23 mouse cellular contexts compared by ENCODE assay signal in the genomic region with DNA sequence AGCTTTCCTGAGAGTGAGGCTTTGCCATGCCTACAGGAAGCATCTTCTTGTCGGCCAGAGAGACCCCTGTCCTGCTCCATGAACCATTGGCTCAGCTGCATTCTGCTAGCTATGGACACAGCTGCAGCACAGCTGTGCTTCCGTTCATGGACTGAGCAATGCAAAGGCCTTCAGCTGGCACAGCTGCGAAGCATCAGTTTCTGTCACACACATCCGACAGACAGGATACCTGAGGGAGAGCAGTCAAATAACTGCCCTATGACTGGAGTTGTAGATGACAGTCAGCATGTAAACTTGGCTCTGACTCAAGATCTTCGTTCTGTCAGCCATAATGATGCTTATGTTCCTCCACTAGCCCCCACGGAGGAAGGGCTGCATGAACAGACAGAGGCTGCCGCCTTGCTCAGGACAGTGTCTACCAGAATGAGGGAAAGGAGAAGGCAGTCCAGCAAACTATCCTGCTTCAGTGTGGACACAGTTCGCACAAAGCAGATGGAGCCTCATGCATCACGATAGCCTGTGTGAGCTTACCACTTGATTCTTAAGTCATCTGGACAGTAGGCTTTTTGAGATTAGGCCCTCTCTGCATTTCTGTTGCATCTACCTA. TPM values are rescaled to one million over a fixed set of nuclear protein-coding genes. Genes with fewer than 3 reads are reported as not detected.
DNase-seq lines count a peak whose midpoint lies in the region; ATAC-seq and TF ChIP-seq lines count a peak whose summit lies in the region.
"Had no signal": no experiment of that assay in that cellular context is flagged by ENCODE, and none has a peak within 500 bp of the region (broad histone marks: within the 10 kb centered on the region; RNA-seq: fewer than 3 reads in every experiment).

No protein-coding gene starts in this region.

- no peaks in the 10 kb centered on the region for H3K27me3 ChIP-seq in heart, postnatal 0 days (ENCODE audit: control insufficient read depth, insufficient read depth, low read length)
- H3K27me3 ChIP-seq in heart, embryonic 12.5 days (replicated peaks): no peaks in the 10 kb centered on the region
- H3K27me3 ChIP-seq in lung, embryonic 15.5 days: no peaks in the 10 kb centered on the region
- no peaks in the 10 kb centered on the region for H3K27me3 ChIP-seq in stomach, embryonic 14.5 days (ENCODE audit: control insufficient read depth, insufficient read depth, low read length)
- H3K27me3 ChIP-seq: embryonic facial prominence, embryonic 12.5 days; hindbrain, embryonic 13.5 days; midbrain, embryonic 15.5 days had no signal

- no peak for DNase-seq in heart, postnatal 0 days (ENCODE audit: low spot score)
- DNase-seq in lung, postnatal 14 days: no peak
- peak; percentile 1 for DNase-seq in NIH3T3 (ENCODE audit: low read depth)
- DNase-seq in gastrocnemius, postnatal 25 days: no peak
- DNase-seq: adrenal gland, postnatal 25 days; cerebellum, adult 11-12 months; cerebellum, postnatal 14 days; gastrocnemius, postnatal 14 days; kidney, postnatal 14 days; left cerebral cortex, postnatal 4 days; lung, adult 2 months; thymus, postnatal 36 days had no signal

- H3K9ac ChIP-seq in heart, postnatal 0 days (replicated peaks; ENCODE audit: low read depth, low read length): no peak overlapping the region
- no peak overlapping the region for H3K9ac ChIP-seq in heart, embryonic 12.5 days
- H3K9ac ChIP-seq in lung, embryonic 15.5 days: no peak overlapping the region
- H3K9ac ChIP-seq in stomach, embryonic 14.5 days (replicated peaks; ENCODE audit: low read depth, low read length): no peak overlapping the region
- H3K9ac ChIP-seq: embryonic facial prominence, embryonic 12.5 days; hindbrain, embryonic 13.5 days; midbrain, embryonic 15.5 days had no signal

- H3K36me3 ChIP-seq in heart, postnatal 0 days (replicated peaks; ENCODE audit: control insufficient read depth, insufficient read depth, low read length): no peaks in the 10 kb centered on the region
- H3K36me3 ChIP-seq in heart, embryonic 12.5 days: no peaks in the 10 kb centered on the region
- H3K36me3 ChIP-seq in lung, embryonic 15.5 days: no peaks in the 10 kb centered on the region
- H3K36me3 ChIP-seq in stomach, embryonic 14.5 days (ENCODE audit: control insufficient read depth, insufficient read depth, low read length): no peaks in the 10 kb centered on the region
- H3K36me3 ChIP-seq: embryonic facial prominence, embryonic 12.5 days; hindbrain, embryonic 13.5 days; midbrain, embryonic 15.5 days had no signal

- WGBS in heart, postnatal 0 days: 67% methylated on average over 9 of the region's 9 CpGs
- 69% methylated on average over 9 of the region's 9 CpGs for WGBS in heart, embryonic 12.5 days
- 50% methylated on average over 9 of the region's 9 CpGs for WGBS in lung, embryonic 15.5 days
- 47% methylated on average over 9 of the region's 9 CpGs for WGBS in stomach, embryonic 14.5 days

- no peak overlapping the region for H3K27ac ChIP-seq in heart, postnatal 0 days (ENCODE audit: low read depth)
- H3K27ac ChIP-seq in heart, embryonic 12.5 days (ENCODE audit: poor library complexity, severe bottlenecking): no peak overlapping the region
- no peak overlapping the region for H3K27ac ChIP-seq in lung, embryonic 15.5 days
- no peak overlapping the region for H3K27ac ChIP-seq in stomach, embryonic 14.5 days (ENCODE audit: low read length)
- H3K27ac ChIP-seq: embryonic facial prominence, embryonic 12.5 days; hindbrain, embryonic 13.5 days; midbrain, embryonic 15.5 days had no signal

- H3K9me3 ChIP-seq in heart, postnatal 0 days (replicated peaks; ENCODE audit: control insufficient read depth, low read length): no peaks in the 10 kb centered on the region
- H3K9me3 ChIP-seq in heart, embryonic 12.5 days (replicated peaks): no peaks in the 10 kb centered on the region
- H3K9me3 ChIP-seq in lung, embryonic 15.5 days: no peaks in the 10 kb centered on the region
- H3K9me3 ChIP-seq in stomach, embryonic 14.5 days (ENCODE audit: control insufficient read depth, low read depth, low read length): no peaks in the 10 kb centered on the region
- H3K9me3 ChIP-seq: embryonic facial prominence, embryonic 12.5 days; hindbrain, embryonic 13.5 days; midbrain, embryonic 15.5 days had no signal

- TF ChIP-seq EP300 in heart, postnatal 0 days (IDR thresholded peaks at IDR 0.05; ENCODE audit: low read depth): no peak

- 0 out of 2 replicates have a peak, but pooled peaks have one; percentile 27 for ATAC-seq in heart, postnatal 0 days (ENCODE audit: insufficient read depth, low read depth)
- ATAC-seq in heart, embryonic 12.5 days (ENCODE audit: insufficient number of reproducible peaks, low FRiP score): no peak
- peak; percentile 84 for ATAC-seq in lung, embryonic 15.5 days (ENCODE audit: borderline replicate concordance, extremely low read depth, low FRiP score, low TSS enrichment)
- peak; percentile 85 for ATAC-seq in stomach, embryonic 14.5 days (ENCODE audit: insufficient number of reproducible peaks, insufficient read depth, low FRiP score, low read depth)
- ATAC-seq: forebrain, embryonic 14.5 days; inflammation-experienced regulatory T-cells, adult 6 months; midbrain, embryonic 15.5 days had no signal

- no peaks in the 10 kb centered on the region; the same call in 1 of the 2 replicates for H3K4me1 ChIP-seq in heart, postnatal 0 days (ENCODE audit: control insufficient read depth, insufficient read depth)
- peaks cover 33% of the 10 kb centered on the region for H3K4me1 ChIP-seq in heart, embryonic 12.5 days (replicated peaks)
- peaks cover 10% of the 10 kb centered on the region for H3K4me1 ChIP-seq in lung, embryonic 15.5 days
- H3K4me1 ChIP-seq in stomach, embryonic 14.5 days (ENCODE audit: control insufficient read depth, insufficient read depth, low read length): 0 out of 2 replicates have a peak, but pooled peaks cover 7% of the 10 kb centered on the region
- H3K4me1 ChIP-seq: embryonic facial prominence, embryonic 12.5 days; hindbrain, embryonic 13.5 days had no signal

- no peak for TF ChIP-seq CTCF in heart, postnatal 0 days (IDR thresholded peaks at IDR 0.05; ENCODE audit: low read depth)

- no peak overlapping the region for H3K4me3 ChIP-seq in heart, postnatal 0 days (ENCODE audit: low read depth, low read length)
- no peak overlapping the region for H3K4me3 ChIP-seq in heart, embryonic 12.5 days
- H3K4me3 ChIP-seq in lung, embryonic 15.5 days: no peak overlapping the region
- no peak overlapping the region for H3K4me3 ChIP-seq in stomach, embryonic 14.5 days (ENCODE audit: low read depth, low read length)
- H3K4me3 ChIP-seq: embryonic facial prominence, embryonic 12.5 days; hindbrain, embryonic 13.5 days; midbrain, embryonic 15.5 days; myocyte had no signal

- no peak overlapping the region for H3K4me2 ChIP-seq in heart, postnatal 0 days (ENCODE audit: low read depth, low read length)
- no peak overlapping the region for H3K4me2 ChIP-seq in heart, embryonic 12.5 days
- H3K4me2 ChIP-seq in lung, embryonic 15.5 days: no peak overlapping the region
- no peak overlapping the region for H3K4me2 ChIP-seq in stomach, embryonic 14.5 days (replicated peaks; ENCODE audit: low read depth, low read length)
- H3K4me2 ChIP-seq: embryonic facial prominence, embryonic 12.5 days; hindbrain, embryonic 13.5 days; liver, embryonic 11.5 days; midbrain, embryonic 15.5 days had no signal

RNA-seq across cellular contexts. Expression of gene Spon2, which starts 22.9 kb away (rescaled TPM):
- 56.9 and 58.1 TPM in 2 replicates for total RNA-seq in heart, postnatal 0 days (2014; rRNA removed; ENCODE audit: low replicate concordance)
- 42.5 and 47.2 TPM in 2 replicates for polyA plus RNA-seq in heart, postnatal 0 days (2015; fragmentation: Nextera tagmentation; extraction: Ambion mirVana)
- 75.6 and 76.5 TPM in 2 replicates for polyA plus RNA-seq in heart, embryonic 12.5 days (2016; fragmentation: Nextera tagmentation; extraction: Ambion mirVana)
- polyA plus RNA-seq in lung, embryonic 15.5 days (2015; fragmentation: Nextera tagmentation; extraction: Ambion mirVana): 21.3 and 26.4 TPM in 2 replicates
- polyA plus RNA-seq in stomach, embryonic 14.5 days (2014; fragmentation: Nextera tagmentation; extraction: Ambion mirVana): 23.6 and 23.7 TPM in 2 replicates
- 1 to 10 TPM; 2.4 to 9.1 TPM for total RNA-seq in gastrocnemius, postnatal 25 days (2021)
- total RNA-seq: neutrophil, adult 5-6 weeks had no signal
- polyA plus RNA-seq: inflammation-experienced regulatory T-cells, adult 6 months had no signal
